In the genomic region with DNA sequence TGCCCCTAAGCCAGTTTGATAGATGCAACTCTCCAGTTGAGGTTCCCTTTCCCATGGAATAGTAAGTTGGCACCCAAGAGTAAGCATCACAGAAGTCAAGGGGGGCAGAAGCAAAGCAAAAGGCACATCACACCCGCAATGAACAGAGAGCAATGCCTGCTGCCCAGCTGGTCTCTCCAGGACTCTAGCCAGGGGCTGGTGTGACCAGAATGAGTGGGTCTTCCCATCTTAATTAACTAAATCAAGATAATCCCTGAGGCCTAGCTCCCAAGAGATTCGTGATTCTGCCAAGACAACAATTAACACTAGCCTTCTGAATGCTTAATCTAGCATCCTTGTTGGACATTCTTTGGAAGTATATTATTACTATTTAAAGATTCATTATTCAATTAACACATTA, we compare ENCODE assay signal across 27 mouse cellular contexts. TPM values are rescaled to one million over a fixed set of nuclear protein-coding genes. Genes with fewer than 3 reads are reported as not detected.
A peak's percentile ranks its signal among the peaks of the same experiment; 100 is the strongest.
DNase-seq lines count a peak whose midpoint lies in the region; ATAC-seq and TF ChIP-seq lines count a peak whose summit lies in the region.
"Had no signal": no experiment of that assay in that cellular context is flagged by ENCODE, and none has a peak within 500 bp of the region (broad histone marks: within the 10 kb centered on the region; RNA-seq: fewer than 3 reads in every experiment).

No protein-coding gene starts in this region.

- no peaks in the 10 kb centered on the region for H3K36me3 ChIP-seq in heart, embryonic 10.5 days
- H3K36me3 ChIP-seq in midbrain, embryonic 14.5 days (ENCODE audit: control insufficient read depth, insufficient read depth, low read length) = no peaks in the 10 kb centered on the region
- no peaks in the 10 kb centered on the region for H3K36me3 ChIP-seq in midbrain, embryonic 15.5 days (replicated peaks)
- H3K36me3 ChIP-seq: embryonic facial prominence, embryonic 10.5 days; embryonic facial prominence, embryonic 13.5 days; forebrain, embryonic 12.5 days; heart, embryonic 13.5 days; intestine, embryonic 15.5 days had no signal

- no peak overlapping the region for H3K9ac ChIP-seq in midbrain, embryonic 14.5 days (replicated peaks; ENCODE audit: low read length)
- no peak overlapping the region for H3K9ac ChIP-seq in midbrain, embryonic 15.5 days
- H3K9ac ChIP-seq: embryonic facial prominence, embryonic 13.5 days; forebrain, embryonic 12.5 days; heart, embryonic 13.5 days; hindbrain, embryonic 14.5 days; intestine, embryonic 15.5 days had no signal

- no peaks in the 10 kb centered on the region for H3K9me3 ChIP-seq in heart, embryonic 10.5 days
- H3K9me3 ChIP-seq in midbrain, embryonic 14.5 days (ENCODE audit: control insufficient read depth, low read length) = no peaks in the 10 kb centered on the region
- H3K9me3 ChIP-seq in midbrain, embryonic 15.5 days = no peaks in the 10 kb centered on the region
- H3K9me3 ChIP-seq: embryonic facial prominence, embryonic 10.5 days; embryonic facial prominence, embryonic 13.5 days; forebrain, embryonic 12.5 days; heart, embryonic 13.5 days; intestine, embryonic 15.5 days had no signal

- no peak overlapping the region for H3K4me2 ChIP-seq in midbrain, embryonic 14.5 days (ENCODE audit: low read length)
- no peak overlapping the region for H3K4me2 ChIP-seq in midbrain, embryonic 15.5 days
- H3K4me2 ChIP-seq: embryonic facial prominence, embryonic 13.5 days; forebrain, embryonic 12.5 days; heart, embryonic 13.5 days; hindbrain, embryonic 14.5 days; intestine, embryonic 15.5 days had no signal

- no peak for ATAC-seq in midbrain, embryonic 14.5 days (ENCODE audit: low FRiP score, low TSS enrichment)
- no peak for ATAC-seq in midbrain, embryonic 15.5 days (replicated peaks)
- ATAC-seq: activated CD4-positive, CD25-positive, alpha-beta regulatory T cell, adult 4 months; CD4-positive, CD25-positive, alpha-beta regulatory T cell, adult 4 months; forebrain, embryonic 16.5 days; intestine, embryonic 15.5 days had no signal

- H3K4me1 ChIP-seq in heart, embryonic 10.5 days = peaks cover 4% of the 10 kb centered on the region; the same call in 1 of the 2 replicates
- no peaks in the 10 kb centered on the region for H3K4me1 ChIP-seq in midbrain, embryonic 14.5 days (ENCODE audit: control insufficient read depth, insufficient read depth, low read length)
- no peaks in the 10 kb centered on the region for H3K4me1 ChIP-seq in midbrain, embryonic 15.5 days
- H3K4me1 ChIP-seq: embryonic facial prominence, embryonic 10.5 days; embryonic facial prominence, embryonic 13.5 days; forebrain, embryonic 12.5 days; intestine, embryonic 15.5 days had no signal

- 79% methylated on average over 2 of the region's 2 CpGs for WGBS in heart, embryonic 10.5 days
- 63% methylated on average over 2 of the region's 2 CpGs for WGBS in midbrain, embryonic 14.5 days
- 67% methylated on average over 2 of the region's 2 CpGs for WGBS in midbrain, embryonic 15.5 days

- TF ChIP-seq CTCF in brain, embryonic 14.5 days (IDR thresholded peaks at IDR 0.05; ENCODE audit: borderline replicate concordance, extremely low read depth, insufficient read depth, insufficient read length) = no peak

- H3K4me3 ChIP-seq in heart, embryonic 10.5 days = no peak overlapping the region
- H3K4me3 ChIP-seq in midbrain, embryonic 14.5 days (replicated peaks; ENCODE audit: low read depth, low read length) = no peak overlapping the region
- H3K4me3 ChIP-seq in midbrain, embryonic 15.5 days = no peak overlapping the region
- H3K4me3 ChIP-seq: embryonic facial prominence, embryonic 10.5 days; embryonic facial prominence, embryonic 13.5 days; erythroblast, embryonic 14.5 days; forebrain, embryonic 12.5 days; gastrocnemius, adult 2 months; heart, embryonic 13.5 days; intestine, embryonic 15.5 days had no signal

- no peak overlapping the region for H3K27ac ChIP-seq in heart, embryonic 10.5 days
- H3K27ac ChIP-seq in midbrain, embryonic 14.5 days (replicated peaks; ENCODE audit: low read depth, low read length) = no peak overlapping the region
- H3K27ac ChIP-seq in midbrain, embryonic 15.5 days = no peak overlapping the region
- H3K27ac ChIP-seq: embryonic facial prominence, embryonic 10.5 days; embryonic facial prominence, embryonic 13.5 days; forebrain, embryonic 12.5 days; gastrocnemius, adult 2 months; heart, embryonic 13.5 days; hindbrain, embryonic 14.5 days; intestine, embryonic 15.5 days had no signal

- no peaks in the 10 kb centered on the region for H3K27me3 ChIP-seq in heart, embryonic 10.5 days (ENCODE audit: insufficient read depth, poor library complexity, severe bottlenecking)
- H3K27me3 ChIP-seq in midbrain, embryonic 14.5 days (ENCODE audit: control insufficient read depth, insufficient read depth, low read length) = no peaks in the 10 kb centered on the region
- no peaks in the 10 kb centered on the region for H3K27me3 ChIP-seq in midbrain, embryonic 15.5 days (replicated peaks)
- H3K27me3 ChIP-seq: embryonic facial prominence, embryonic 13.5 days; forebrain, embryonic 12.5 days; heart, embryonic 13.5 days; intestine, embryonic 15.5 days had no signal

- DNase-seq in heart, adult 11 months = peak; percentile 23
- no peak for DNase-seq in heart, embryonic 10.5 days (ENCODE audit: low spot score)
- DNase-seq in midbrain, embryonic 14.5 days = peak; percentile 29
- DNase-seq in MN1 (ENCODE audit: low spot score) = peak; percentile 57
- peak; percentile 48 for DNase-seq in brain, embryonic 14.5 days (ENCODE audit: low read depth)
- DNase-seq: adrenal gland, adult 8-10 months; adrenal gland, postnatal 25 days; cerebellum, adult 2 months; cerebellum, adult 9-11 months; cerebellum, postnatal 36 days; embryo, embryonic 11 days; gastrocnemius, adult 2 months; gastrocnemius, postnatal 14 days; heart, adult 18-20 months; heart, postnatal 14 days; heart, postnatal 4 days had no signal

- no peak for TF ChIP-seq POLR2A in brain, embryonic 14.5 days (IDR thresholded peaks at IDR 0.05; ENCODE audit: borderline replicate concordance, extremely low read depth, insufficient read depth, insufficient read length, poor library complexity, severe bottlenecking)

RNA-seq across cellular contexts. Expression of gene Zrsr1, which starts 48.2 kb away (rescaled TPM):
- polyA plus RNA-seq in heart, embryonic 10.5 days (2016; fragmentation: Nextera tagmentation; extraction: Ambion mirVana) = 1.7 and 2.5 TPM in 2 replicates
- polyA plus RNA-seq in midbrain, embryonic 14.5 days (2014; fragmentation: Nextera tagmentation; extraction: Ambion mirVana) = 4.7 and 5.8 TPM in 2 replicates
- polyA plus RNA-seq in midbrain, embryonic 15.5 days (2015; fragmentation: Nextera tagmentation; extraction: Ambion mirVana) = 7.0 and 7.6 TPM in 2 replicates
- 8.4 and 14.8 TPM in 2 replicates for polyA plus RNA-seq in brain, embryonic 14.5 days (2012; rRNA removed)

RNA-seq across cellular contexts. Expression of gene Gm28048, which starts 58.3 kb away (rescaled TPM):
- polyA plus RNA-seq in heart, embryonic 10.5 days (2016; fragmentation: Nextera tagmentation; extraction: Ambion mirVana) = 8.3 and 8.4 TPM in 2 replicates
- polyA plus RNA-seq in midbrain, embryonic 14.5 days (2014; fragmentation: Nextera tagmentation; extraction: Ambion mirVana) = 2.6 and 4.5 TPM in 2 replicates
- polyA plus RNA-seq in midbrain, embryonic 15.5 days (2015; fragmentation: Nextera tagmentation; extraction: Ambion mirVana) = 2.6 and 3.6 TPM in 2 replicates
- 1.4 and 2.0 TPM in 2 replicates for polyA plus RNA-seq in brain, embryonic 14.5 days (2012; rRNA removed)
- polyA plus RNA-seq: erythroblast, embryonic 14.5 days had no signal

RNA-seq across cellular contexts. Expression of gene Commd1, which starts 58.6 kb away (rescaled TPM):
- 331 and 363 TPM in 2 replicates for polyA plus RNA-seq in heart, embryonic 10.5 days (2016; fragmentation: Nextera tagmentation; extraction: Ambion mirVana)
- polyA plus RNA-seq in midbrain, embryonic 14.5 days (2014; fragmentation: Nextera tagmentation; extraction: Ambion mirVana) = 266 and 270 TPM in 2 replicates
- polyA plus RNA-seq in midbrain, embryonic 15.5 days (2015; fragmentation: Nextera tagmentation; extraction: Ambion mirVana) = 241 and 245 TPM in 2 replicates
- 57.5 and 58.7 TPM in 2 replicates for polyA plus RNA-seq in brain, embryonic 14.5 days (2012; rRNA removed)
